Mouse (Mus musculus) adipocyte (in vitro differentiated cells): ENCODE data around the gene Rplp1.

Experiments
- DNase-seq: peaks from one replicate; pipeline ENCODE4 v3.0.0-alpha.2; 2016; ENCODE audit warnings: low spot score

Rplp1 gene

GRCm38 (mm10) chr9:61911300-61912128, 2.8 kb downstream of the Rplp1 start:
- no peak for DNase-seq

GRCm38 (mm10) chr9:61910526-61911256, 3.7 kb downstream of the Rplp1 start:
- no peak for DNase-seq

DNA sequence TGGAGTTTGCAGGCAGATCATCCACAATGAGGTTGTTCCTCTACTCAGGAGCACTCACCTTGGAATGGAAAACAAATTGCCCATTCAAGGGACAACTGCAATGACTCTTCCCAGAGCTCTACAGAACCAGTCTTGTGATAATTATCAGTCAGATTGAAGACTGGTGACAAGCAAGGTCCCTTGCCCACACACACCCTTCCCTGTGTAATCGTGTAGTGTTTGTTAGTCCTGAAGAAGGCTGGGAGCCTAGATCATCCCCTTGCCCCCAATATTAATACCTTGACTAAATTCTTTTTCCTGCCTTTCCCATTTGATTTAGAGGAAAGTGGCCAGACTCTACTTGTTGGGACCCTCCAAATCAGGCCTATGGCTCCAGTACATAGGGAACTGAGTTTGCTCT, 4.7 kb downstream of the Rplp1 start:
- DNase-seq, result no peak

DNA sequence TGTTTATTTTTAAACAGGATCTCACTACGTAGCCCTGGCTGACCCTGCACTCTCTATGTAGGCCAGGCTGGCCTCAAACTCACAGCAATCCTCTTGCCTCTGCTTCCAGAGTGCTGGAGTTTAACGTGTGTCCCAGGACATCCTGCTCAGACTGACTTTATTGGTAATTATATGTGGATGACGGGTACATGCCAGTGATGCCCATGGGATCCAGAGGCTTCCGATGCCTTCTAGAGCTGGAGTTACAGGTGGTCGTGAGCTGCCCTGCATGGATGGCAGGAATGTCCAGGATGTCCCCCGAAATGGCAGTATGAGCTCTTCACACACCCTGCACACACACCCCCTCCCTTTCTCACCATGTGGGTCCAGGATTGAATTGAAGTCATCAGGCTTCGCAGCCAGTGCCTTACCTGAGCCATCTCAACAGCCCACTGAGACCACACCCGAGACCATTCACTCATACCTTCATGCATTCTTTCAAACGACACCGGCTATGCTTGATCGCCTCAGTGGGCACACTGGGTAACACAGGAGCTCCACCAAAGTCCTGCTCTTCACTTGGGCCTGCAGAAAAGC, 5.4 kb downstream of the Rplp1 start:
- DNase-seq, result no peak

DNA sequence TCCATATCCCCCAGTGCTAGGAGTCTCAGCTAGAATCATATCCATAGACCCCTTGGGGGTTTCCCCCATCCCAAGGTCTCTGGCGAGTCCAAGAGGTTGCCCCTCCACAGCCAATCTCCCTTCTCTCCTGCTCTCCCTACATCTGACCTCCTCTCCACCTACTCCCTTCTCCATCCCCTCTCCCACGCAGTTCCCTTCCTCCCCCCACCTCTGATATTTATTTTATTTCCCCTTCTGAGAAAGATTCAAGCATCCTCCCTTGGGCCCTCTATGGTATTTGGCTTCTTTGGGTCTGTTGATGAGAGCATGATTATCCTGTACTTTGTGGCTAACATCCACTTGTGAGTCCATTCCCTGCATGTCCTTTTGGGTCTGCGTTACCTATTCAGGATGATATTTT, 6.0 kb downstream of the Rplp1 start:
- no peak for DNase-seq

- DNase-seq, result no peak
These were observed 6.6 kb downstream of the Rplp1 start for GRCm38 (mm10) chr9:61907621-61908295.

GRCm38 (mm10) chr9:61906912-61907311, 7.4 kb downstream of the Rplp1 start:
- no peak for DNase-seq

DNA sequence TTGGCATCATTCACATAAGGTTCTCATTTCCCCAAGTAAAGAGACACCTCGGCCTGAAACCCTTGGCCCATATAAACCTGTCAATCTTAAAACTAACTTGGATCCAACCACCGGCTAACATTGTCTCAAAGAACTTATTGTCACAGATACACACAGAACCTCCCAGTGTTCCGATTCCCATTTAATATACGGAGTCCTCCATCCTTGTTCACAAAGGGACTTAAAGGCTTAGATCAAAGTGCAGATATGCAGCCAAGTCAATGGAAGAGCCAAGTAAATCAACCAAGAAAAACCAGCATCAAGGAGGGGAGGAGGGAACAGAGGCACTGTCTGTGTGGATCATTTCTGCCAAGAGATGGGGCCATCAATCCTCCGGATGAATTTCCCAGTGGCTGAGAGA, 8.8 kb downstream of the Rplp1 start:
- no peak for DNase-seq

GRCm38 (mm10) chr9:61904201-61904600, 10.1 kb downstream of the Rplp1 start:
- no peak for DNase-seq

- no peak for DNase-seq
These were observed 11.9 kb downstream of the Rplp1 start for GRCm38 (mm10) chr9:61902445-61902844.

GRCm38 (mm10) chr9:61901574-61901973, 12.8 kb downstream of the Rplp1 start:
- DNase-seq, result no peak

DNA sequence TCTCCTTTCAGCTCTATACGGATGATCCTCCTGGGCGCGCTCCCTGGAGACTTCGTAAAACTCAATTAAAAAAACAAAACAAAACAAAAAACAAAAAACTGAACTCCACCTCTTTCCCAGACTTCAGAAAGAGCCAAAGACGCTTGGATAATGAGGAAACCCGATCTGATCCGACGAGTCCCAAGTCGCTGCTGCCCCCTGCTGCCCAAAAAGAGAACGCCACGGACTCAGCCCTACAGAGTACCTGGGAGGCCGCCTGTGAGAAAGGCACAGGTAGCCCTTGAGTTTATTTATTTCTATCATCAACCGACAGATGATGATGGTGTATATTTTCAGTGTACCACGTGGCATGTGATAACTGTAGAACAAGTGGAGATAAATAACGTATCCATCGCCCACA, 14.5 kb downstream of the Rplp1 start:
- peak; percentile 77 for DNase-seq

DNA sequence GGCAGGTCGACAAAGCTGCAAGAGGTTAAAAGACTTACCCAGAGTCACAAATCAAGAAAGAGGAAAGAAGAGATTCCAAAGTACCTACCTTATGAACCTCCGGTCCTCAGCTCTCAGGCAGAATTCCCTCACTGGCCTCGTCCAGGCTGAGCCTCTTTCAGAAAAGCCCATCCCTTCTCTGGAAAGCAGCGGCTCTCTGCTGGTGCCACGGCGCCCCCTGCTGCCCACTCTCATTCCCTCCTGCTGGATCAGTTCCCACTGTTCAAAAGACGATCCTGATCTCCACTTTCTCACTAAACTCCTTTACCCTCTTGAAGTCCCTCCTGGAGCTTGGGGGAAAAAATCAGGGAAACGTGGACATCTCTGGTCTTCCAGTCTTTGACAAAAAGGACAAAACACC, 15.9 kb downstream of the Rplp1 start:
- peak; percentile 71 for DNase-seq

- DNase-seq, result no peak
These were observed 19.3 kb downstream of the Rplp1 start for GRCm38 (mm10) chr9:61895014-61895413.

DNA sequence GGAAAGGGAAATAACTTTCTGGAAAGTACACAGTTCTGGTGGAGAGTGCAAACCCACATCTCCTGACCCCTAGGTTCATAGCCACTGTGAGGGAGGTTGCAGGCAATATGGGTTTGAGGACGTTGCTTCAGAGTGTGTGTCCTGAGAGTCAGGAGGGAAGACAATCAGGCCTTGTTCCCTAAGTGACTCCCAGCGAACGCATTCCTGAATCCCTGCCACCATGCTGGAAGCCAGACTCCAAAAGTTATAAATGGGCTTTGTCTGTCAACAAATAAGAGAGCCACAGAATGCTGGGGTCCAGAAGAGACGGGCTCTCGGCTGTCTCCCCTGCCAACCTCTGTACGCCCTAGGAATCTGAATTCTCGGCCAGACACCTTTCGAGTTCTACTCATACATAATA, 24.5 kb downstream of the Rplp1 start:
- no peak for DNase-seq

DNA sequence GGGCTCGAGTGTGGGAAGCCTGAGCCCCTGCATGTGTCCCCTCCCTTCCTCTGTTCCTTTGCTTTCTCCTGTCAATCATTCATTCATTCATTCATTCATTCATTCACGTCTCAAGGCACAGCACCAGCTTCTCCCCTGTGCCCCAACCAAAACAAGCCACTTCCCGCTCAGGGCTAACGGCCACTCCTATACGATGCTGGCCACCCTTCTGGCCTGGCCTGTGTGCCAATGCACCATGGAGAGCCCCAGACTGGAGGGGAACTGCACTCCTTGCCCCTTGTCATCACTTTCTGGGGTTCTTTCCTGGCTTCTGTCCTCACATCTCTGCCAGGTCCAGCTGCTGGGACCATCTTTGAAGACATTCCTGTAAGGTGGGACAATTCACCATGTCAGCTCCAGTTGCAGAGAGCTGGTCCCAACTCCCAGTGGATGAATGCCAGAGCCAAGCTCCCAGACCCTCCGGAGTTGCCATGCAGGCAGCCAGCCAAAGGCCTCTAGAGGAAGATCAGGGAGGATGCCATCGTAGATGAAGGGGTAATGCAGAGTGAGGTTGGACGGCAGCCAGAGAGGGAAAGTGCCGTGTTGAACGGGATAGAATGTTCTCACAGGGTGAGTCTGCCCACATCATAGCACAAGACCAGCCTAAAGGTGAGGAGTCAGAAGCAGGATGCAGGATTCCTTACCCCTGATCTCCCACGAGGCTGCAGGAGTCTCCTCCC, 26.5 kb downstream of the Rplp1 start:
- no peak for DNase-seq

DNA sequence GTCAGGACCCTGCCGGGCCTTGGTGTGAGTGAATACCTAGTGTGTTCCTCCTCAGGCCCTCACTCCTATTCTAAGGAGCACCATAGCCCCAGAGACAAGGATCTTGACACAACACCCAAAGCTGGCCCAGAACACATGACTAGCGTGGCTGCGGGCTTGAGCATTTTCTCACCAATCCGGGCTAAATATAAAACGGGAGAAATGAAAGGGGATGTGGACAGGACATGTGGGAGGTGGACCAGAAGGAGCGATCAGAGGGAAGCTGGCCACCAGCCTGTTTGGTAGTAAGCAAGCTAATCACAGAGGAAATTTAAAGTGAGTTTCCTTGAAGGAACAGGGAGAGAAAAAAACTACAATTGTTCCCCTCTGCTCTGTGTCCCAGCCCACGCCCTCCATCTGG, 28.4 kb downstream of the Rplp1 start:
- no peak for DNase-seq

DNA sequence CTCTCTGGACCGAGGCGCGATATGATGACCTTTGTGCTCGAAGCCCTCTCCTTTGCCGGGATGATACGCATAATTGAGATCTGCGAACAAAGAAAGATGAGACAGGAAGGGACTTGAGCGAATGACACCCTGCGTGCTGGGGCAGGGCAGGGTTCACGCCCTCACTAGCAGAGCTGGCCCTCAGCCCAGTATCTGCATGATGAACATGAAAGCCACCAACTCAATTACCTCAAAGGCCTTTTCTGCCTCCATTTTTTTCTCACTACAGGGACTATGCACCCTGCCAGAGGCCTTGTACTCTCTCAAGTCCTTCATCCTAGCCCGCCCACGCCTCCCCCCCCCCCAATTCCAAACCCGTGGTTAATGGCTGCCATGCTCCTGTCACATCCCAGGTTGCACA, 29.4 kb downstream of the Rplp1 start:
- no peak for DNase-seq

DNA sequence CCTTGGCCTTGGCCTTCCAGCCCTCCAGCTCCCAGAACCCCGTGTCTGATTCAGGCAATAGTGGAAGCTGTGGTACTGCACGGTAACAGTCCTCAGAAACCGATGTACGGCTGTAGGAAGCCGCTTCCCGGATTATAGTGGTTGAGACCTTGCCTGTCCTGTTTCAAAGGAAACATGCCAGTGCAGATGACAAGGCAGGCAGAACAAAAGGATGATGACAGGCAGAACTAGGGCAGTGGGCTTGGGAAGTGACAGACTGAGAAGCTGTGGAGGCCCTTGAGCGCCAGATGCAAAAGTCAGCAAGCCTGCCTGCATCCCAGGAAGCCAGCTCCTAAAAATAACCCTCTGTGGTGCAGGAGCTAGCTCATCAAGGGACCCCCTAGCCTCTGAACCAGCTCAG, 30.0 kb downstream of the Rplp1 start:
- no peak for DNase-seq

DNA sequence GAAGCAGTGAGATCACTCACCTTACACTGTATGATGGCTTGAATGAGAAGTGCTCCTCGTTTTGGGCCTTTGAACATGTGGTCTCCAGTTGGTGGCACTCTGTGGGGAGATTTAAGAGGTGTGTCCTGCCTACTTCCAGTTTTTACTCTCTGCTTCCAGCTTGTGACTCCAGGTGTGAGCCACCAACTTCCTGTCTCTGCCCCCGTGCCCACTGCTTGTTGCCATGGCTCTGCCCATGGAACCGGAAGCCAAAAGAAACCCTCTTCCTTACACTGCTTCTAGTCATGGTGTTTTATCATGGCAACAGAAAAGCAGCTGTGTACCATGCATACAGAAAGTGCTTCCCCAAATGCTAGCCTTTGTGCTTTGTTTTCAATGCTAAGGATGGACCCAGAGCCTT, 32.2 kb downstream of the Rplp1 start:
- no peak for DNase-seq

DNA sequence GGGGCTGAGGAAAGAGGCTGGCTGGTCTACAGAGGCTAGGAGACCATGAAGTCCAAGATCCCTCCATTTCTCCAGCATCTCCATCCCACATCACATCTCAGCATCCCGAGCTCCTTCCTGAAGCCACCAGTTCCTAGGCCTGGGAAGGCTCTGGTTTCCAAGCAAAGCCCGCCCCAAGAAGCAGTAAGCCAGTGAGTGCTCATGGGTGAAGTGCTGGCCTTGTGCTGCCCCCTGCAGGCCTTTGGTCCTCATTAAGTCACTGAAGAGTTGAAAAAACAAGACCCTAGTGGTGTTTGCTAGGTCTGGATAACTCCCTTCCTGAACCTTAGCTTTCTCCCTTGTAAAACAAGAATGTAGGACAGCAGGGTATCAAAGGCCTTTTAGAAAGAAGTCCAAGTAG, 35.5 kb downstream of the Rplp1 start:
- DNase-seq, result peak; percentile 73
